Mouse (Mus musculus) lung, postnatal 0 days (tissue): ENCODE measurements around the gene Aym1. TPM values are rescaled to one million over a fixed set of nuclear protein-coding genes. Genes with fewer than 3 reads are reported as not detected.
A peak's percentile ranks its signal among the peaks of the same experiment; 100 is the strongest.

Experiments
- ATAC-seq: fragments of 200-750 bp; cut with Nextera tagmentation; 2 replicates; pipeline ENCODE4 v1.8.0; 2017; ENCODE audit warnings: moderate library complexity
- DNase-seq: peaks from one replicate; pipeline ENCODE4 v3.0.0-alpha.2; 2016; ENCODE audit warnings: low spot score
- H3K27ac ChIP-seq: fragments of 300-500 bp; sonication (generic); 2 replicates; pipeline ENCODE4 v1.5.1; 2014; ENCODE audit warnings: antibody characterized with exemption, mild to moderate bottlenecking, low read length, mixed read lengths
- H3K27me3 ChIP-seq: fragments of 300-500 bp; sonication (generic); replicated peaks from 2 replicates; pipeline ENCODE4 v1.6.1; 2014; ENCODE audit warnings: low read length, mixed read lengths; ENCODE audit not compliant: insufficient read depth
- H3K36me3 ChIP-seq: fragments of 300-500 bp; sonication (generic); 2 replicates; pipeline ENCODE4 v1.6.1; 2014; ENCODE audit warnings: low read length, mixed read lengths; ENCODE audit not compliant: insufficient read depth
- H3K4me1 ChIP-seq: fragments of 300-500 bp; sonication (generic); 2 replicates; pipeline ENCODE4 v1.6.1; 2014; ENCODE audit warnings: antibody characterized with exemption, low read depth, low read length, mixed read lengths; ENCODE audit not compliant: insufficient read depth
- H3K4me2 ChIP-seq: fragments of 300-500 bp; sonication (generic); replicated peaks from 2 replicates; pipeline ENCODE4 v1.6.1; 2014; ENCODE audit warnings: low read depth, mild to moderate bottlenecking, low read length, moderate library complexity, mixed read lengths
- H3K4me3 ChIP-seq: fragments of 300-500 bp; sonication (generic); 2 replicates; pipeline ENCODE4 v1.5.1; 2014; ENCODE audit warnings: low read depth, low read length
- H3K9ac ChIP-seq: fragments of 300-500 bp; sonication (generic); replicated peaks from 2 replicates; pipeline ENCODE4 v1.6.1; 2014; ENCODE audit warnings: low read depth, mild to moderate bottlenecking
- H3K9me3 ChIP-seq: fragments of 300-500 bp; sonication (generic); 2 replicates; pipeline ENCODE4 v1.6.1; 2016; ENCODE audit warnings: low read length, mixed read lengths
- CTCF ChIP-seq: IDR thresholded peaks from 2 replicates; pipeline ENCODE4 v1.5.1; 2016; ENCODE audit warnings: antibody characterized with exemption, mild to moderate bottlenecking
- EP300 ChIP-seq: IDR thresholded peaks from 2 replicates; pipeline ENCODE4 v1.6.1; 2016; ENCODE audit warnings: antibody characterized with exemption, mild to moderate bottlenecking, control low read depth
- WGBS: fragments of 180-500 bp; shearing (Covaris S2); extraction: QIAGEN DNeasy Blood & Tissue Kit; methylation state at CpG from one replicate; pipeline ENCODE4 v1.1.7; 2014; 5-methylcytosine and 5-hydroxymethylcytosine counted together
- polyA plus RNA-seq: library from polyadenylated mRNA; unstranded; fragments of >200 nt; fragmentation: Nextera tagmentation; extraction: Ambion mirVana; gene quantifications from 2 replicates; pipeline ENCODE4 v1.2.1, GENCODE M21; 2015

The Aym1 gene
- polyA plus RNA-seq, 1 experiment from 2014 or later, result not detected

DNA sequence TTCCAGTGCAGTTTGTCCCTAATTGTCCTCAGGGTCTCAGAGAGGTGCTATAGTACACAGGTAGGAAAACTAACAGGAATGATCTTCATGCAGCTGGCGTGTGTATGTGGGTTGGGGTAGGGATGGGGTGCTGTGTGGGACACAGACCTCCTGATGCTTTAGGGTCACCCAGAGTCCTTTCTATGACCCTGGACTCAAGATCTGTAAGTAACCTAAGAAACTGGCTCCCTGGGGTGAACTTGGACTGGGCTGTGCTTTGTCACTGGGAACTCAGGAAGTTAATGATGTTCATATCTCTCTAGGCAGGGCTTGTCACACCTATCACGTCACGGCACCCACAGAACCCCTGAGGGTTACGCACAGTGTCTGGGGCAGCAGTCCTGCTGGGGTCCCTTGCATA is 15.4 kb downstream of the Aym1 start:
- ATAC-seq, result no peak
- WGBS, result 51% methylated on average over 4 of the region's 4 CpGs

GRCm38 (mm10) chr5:113372995-113373950 is 16.2 kb downstream of the Aym1 start:
- Histone ChIP-seq H3K36me3 (no peaks in the 10 kb centered on the region), H3K27ac (no peak overlapping the region), H3K4me2 (0 out of 2 replicates have a peak overlapping the region, but pooled peaks have one; percentile 11), H3K9ac (no peak overlapping the region), H3K27me3 (no peaks in the 10 kb centered on the region), H3K4me3 (no peak overlapping the region), H3K9me3 (no peaks in the 10 kb centered on the region), H3K4me1 (no peaks in the 10 kb centered on the region)
- no peak for TF ChIP-seq EP300
- TF ChIP-seq CTCF, result peak; percentile 72
- WGBS, result 6% methylated on average over 33 of the region's 33 CpGs
- ATAC-seq, result no peak
- no peak for DNase-seq

More for the DNA sequence above, 15.4 kb downstream of the Aym1 start:
- H3K9ac ChIP-seq, result no peak overlapping the region
- no peak for TF ChIP-seq CTCF
- no peak for TF ChIP-seq EP300
- no peak overlapping the region for H3K4me2 ChIP-seq
- DNase-seq, result no peak
- no peaks in the 10 kb centered on the region for H3K9me3 ChIP-seq
- H3K27ac ChIP-seq, result no peak overlapping the region
- no peaks in the 10 kb centered on the region for H3K4me1 ChIP-seq
- no peak overlapping the region for H3K4me3 ChIP-seq
- no peaks in the 10 kb centered on the region for H3K27me3 ChIP-seq
- no peaks in the 10 kb centered on the region for H3K36me3 ChIP-seq

DNA sequence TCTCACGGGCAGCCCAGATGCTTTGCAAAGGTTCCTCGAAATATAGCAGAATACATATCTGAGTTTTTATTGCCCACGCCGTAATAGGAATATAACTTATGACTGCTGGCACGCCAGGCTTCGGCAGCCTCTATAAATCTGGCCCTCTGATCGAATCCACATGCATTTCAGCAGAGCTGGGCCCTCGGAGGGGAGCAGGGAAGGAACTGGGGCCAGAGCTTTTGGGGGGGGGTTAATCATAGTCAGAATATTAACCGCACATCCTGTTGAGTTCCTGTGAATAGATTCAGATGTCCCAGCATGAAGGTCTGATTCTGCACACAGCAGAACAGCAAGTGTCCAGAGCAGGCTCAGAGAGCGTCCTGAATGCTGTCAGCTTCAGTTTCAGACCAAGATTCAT is 17.2 kb downstream of the Aym1 start:
- no peak overlapping the region for H3K4me3 ChIP-seq
- no peaks in the 10 kb centered on the region for H3K9me3 ChIP-seq
- no peak for TF ChIP-seq CTCF
- TF ChIP-seq EP300, result no peak
- no peaks in the 10 kb centered on the region for H3K36me3 ChIP-seq
- WGBS, result 79% methylated on average over 10 of the region's 10 CpGs
- H3K9ac ChIP-seq, result no peak overlapping the region
- H3K4me1 ChIP-seq, result no peaks in the 10 kb centered on the region
- DNase-seq, result no peak
- no peaks in the 10 kb centered on the region for H3K27me3 ChIP-seq
- ATAC-seq, result no peak
- no peak overlapping the region for H3K27ac ChIP-seq
- no peak overlapping the region for H3K4me2 ChIP-seq

GRCm38 (mm10) chr5:113375783-113376182 is 18.7 kb downstream of the Aym1 start:
- Histone ChIP-seq H3K27ac (no peak overlapping the region), H3K27me3 (no peaks in the 10 kb centered on the region), H3K9me3 (no peaks in the 10 kb centered on the region), H3K4me3 (no peak overlapping the region), H3K4me1 (no peaks in the 10 kb centered on the region), H3K4me2 (no peak overlapping the region), H3K36me3 (no peaks in the 10 kb centered on the region), H3K9ac (no peak overlapping the region)
- 27% methylated on average over 3 of the region's 3 CpGs for WGBS
- peak; percentile 48 for DNase-seq
- TF ChIP-seq CTCF (peak; percentile 77), EP300 (no peak)
- no peak for ATAC-seq

- H3K9ac ChIP-seq, result no peak overlapping the region
- H3K4me3 ChIP-seq, result no peak overlapping the region
- no peak overlapping the region for H3K27ac ChIP-seq
- H3K9me3 ChIP-seq, result no peaks in the 10 kb centered on the region
- ATAC-seq, result no peak
- H3K36me3 ChIP-seq, result no peaks in the 10 kb centered on the region
- no peaks in the 10 kb centered on the region for H3K27me3 ChIP-seq
- no peak for TF ChIP-seq EP300
- TF ChIP-seq CTCF, result no peak
- no peaks in the 10 kb centered on the region for H3K4me1 ChIP-seq
- no peak for DNase-seq
- WGBS, result 71% methylated on average over 1 of the region's 1 CpGs
- H3K4me2 ChIP-seq, result no peak overlapping the region
These were observed 19.2 kb downstream of the Aym1 start for GRCm38 (mm10) chr5:113376292-113376691.

DNA sequence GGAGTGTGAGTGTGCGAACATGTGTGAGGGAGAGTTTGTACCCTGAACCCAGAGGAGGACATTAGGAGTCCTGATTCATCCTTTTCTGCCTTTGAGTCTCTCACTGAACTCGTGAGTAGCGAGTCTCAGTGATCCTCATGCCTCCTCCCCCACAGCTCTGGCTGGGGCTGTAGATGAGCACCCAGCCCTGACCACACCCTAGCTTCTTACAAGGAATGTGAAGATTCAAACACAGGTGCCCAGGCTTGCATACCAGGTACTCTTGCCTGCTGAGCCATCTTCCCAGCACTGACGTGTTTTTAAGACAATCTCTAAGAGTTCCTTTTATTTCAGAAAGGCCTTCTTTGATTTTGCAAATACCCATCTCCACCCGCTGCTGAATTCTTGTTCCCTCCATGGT is 22.3 kb downstream of the Aym1 start:
- H3K36me3 ChIP-seq, result no peaks in the 10 kb centered on the region
- 62% methylated on average over 5 of the region's 5 CpGs for WGBS
- TF ChIP-seq EP300, result no peak
- no peak for TF ChIP-seq CTCF
- no peaks in the 10 kb centered on the region for H3K9me3 ChIP-seq
- H3K9ac ChIP-seq, result no peak overlapping the region
- H3K4me3 ChIP-seq, result no peak overlapping the region
- H3K4me2 ChIP-seq, result no peak overlapping the region
- no peaks in the 10 kb centered on the region for H3K4me1 ChIP-seq
- no peak for ATAC-seq
- H3K27me3 ChIP-seq, result no peaks in the 10 kb centered on the region
- H3K27ac ChIP-seq, result no peak overlapping the region
- no peak for DNase-seq
